Mouse (Mus musculus): Measurements from ENCODE around the gene Ckap2l. TPM values are rescaled to one million over a fixed set of nuclear protein-coding genes. Genes with fewer than 3 reads are reported as not detected.
A peak's percentile ranks its signal among the peaks of the same experiment; 100 is the strongest.

Ckap2l gene
- polyA plus RNA-seq, 1 experiment from 2014 or later = 9.8 TPM

DNA sequence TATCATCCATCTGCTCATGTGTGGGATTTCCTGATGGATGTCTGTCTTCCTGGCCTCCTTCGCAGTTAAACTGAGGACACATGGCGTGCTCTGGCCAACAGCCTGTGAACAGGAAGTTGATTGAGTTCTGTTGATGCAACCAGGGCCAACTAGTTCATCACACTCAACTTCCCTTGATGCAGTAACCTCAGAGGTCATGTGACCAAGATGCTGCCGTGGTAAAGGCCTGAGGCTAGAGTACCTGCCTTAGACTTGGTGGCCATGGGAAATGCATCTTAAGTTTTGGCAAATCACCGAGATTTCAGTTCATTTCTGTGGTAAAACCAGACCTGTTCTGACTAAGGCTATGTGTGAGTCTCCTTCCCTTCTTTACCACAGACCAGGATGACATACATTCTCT is 18.8 kb upstream of the Ckap2l start:
- DNase-seq (ENCODE audit: low spot score) = no peak
- WGBS = 90% methylated on average over 4 of the region's 4 CpGs
- Histone ChIP-seq H3K27ac (no peak overlapping the region), H3K9me3 (ENCODE audit: control insufficient read depth, low read length) (no peaks in the 10 kb centered on the region), H3K4me1 (replicated peaks; ENCODE audit: control insufficient read depth, insufficient read depth, low read length) (no peaks in the 10 kb centered on the region), H3K4me3 (replicated peaks; ENCODE audit: low read length) (no peak overlapping the region), H3K9ac (no peak overlapping the region), H3K36me3 (replicated peaks; ENCODE audit: control insufficient read depth, insufficient read depth) (no peaks in the 10 kb centered on the region), H3K27me3 (ENCODE audit: control insufficient read depth, insufficient read depth, low read length) (no peaks in the 10 kb centered on the region), H3K4me2 (replicated peaks) (no peak overlapping the region)
- no peak for ATAC-seq (ENCODE audit: low FRiP score)

DNA sequence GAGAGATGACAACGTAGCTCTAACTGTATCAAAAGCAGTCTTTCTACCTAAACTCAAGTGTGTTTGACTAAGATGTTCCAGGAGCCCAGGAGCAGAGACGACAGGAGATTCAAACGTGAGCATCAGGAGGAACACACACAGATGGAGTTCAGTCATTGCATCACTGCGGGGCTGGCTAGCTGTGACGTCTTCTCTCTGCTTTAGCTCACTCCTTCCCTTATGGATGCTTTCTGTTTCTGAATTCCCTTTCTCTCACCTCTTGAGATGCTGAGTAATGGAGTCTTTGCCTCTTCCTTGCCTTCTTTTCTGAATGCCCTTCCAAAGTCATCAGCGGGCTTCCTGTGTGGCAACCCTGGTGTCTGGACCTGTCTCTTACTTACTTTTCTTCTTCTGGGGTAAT is 17.9 kb upstream of the Ckap2l start:
- H3K9ac ChIP-seq = no peak overlapping the region
- no peak for ATAC-seq (ENCODE audit: low FRiP score)

DNA sequence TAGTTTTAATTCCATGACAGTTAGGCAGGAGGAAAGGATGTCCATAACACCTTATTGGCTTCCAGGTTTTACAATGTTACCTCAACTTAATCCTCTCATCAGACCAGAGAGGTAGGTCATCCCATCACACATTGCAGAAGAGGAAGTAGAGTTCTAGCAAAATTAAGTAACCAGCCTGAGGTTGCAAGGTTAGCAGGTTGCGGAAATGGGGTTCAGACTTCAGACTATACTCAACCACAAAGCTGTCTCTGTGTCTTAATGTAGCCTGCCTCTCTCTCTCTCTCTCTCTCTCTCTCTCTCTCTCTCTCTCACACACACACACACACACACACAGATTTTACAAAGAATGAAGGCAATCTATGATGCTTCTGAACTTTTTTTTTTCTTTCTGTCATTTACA is 16.9 kb upstream of the Ckap2l start:
- H3K27ac ChIP-seq = no peak overlapping the region
- H3K4me1 ChIP-seq (replicated peaks; ENCODE audit: control insufficient read depth, insufficient read depth, low read length) = no peaks in the 10 kb centered on the region
- no peaks in the 10 kb centered on the region for H3K27me3 ChIP-seq (ENCODE audit: control insufficient read depth, insufficient read depth, low read length)
- ATAC-seq (ENCODE audit: low FRiP score) = no peak
- 87% methylated on average over 1 of the region's 1 CpGs for WGBS
- no peak overlapping the region for H3K9ac ChIP-seq
- H3K4me2 ChIP-seq (replicated peaks) = no peak overlapping the region
- no peaks in the 10 kb centered on the region for H3K9me3 ChIP-seq (ENCODE audit: control insufficient read depth, low read length)
- no peak for DNase-seq (ENCODE audit: low spot score)
- H3K36me3 ChIP-seq (replicated peaks; ENCODE audit: control insufficient read depth, insufficient read depth) = no peaks in the 10 kb centered on the region
- no peak overlapping the region for H3K4me3 ChIP-seq (replicated peaks; ENCODE audit: low read length)

More for the DNA sequence above, 17.9 kb upstream of the Ckap2l start:
- no peak for DNase-seq (ENCODE audit: low spot score)
- Histone ChIP-seq H3K4me1 (replicated peaks; ENCODE audit: control insufficient read depth, insufficient read depth, low read length) (no peaks in the 10 kb centered on the region), H3K9me3 (ENCODE audit: control insufficient read depth, low read length) (no peaks in the 10 kb centered on the region), H3K36me3 (replicated peaks; ENCODE audit: control insufficient read depth, insufficient read depth) (no peaks in the 10 kb centered on the region), H3K4me2 (replicated peaks) (no peak overlapping the region), H3K27me3 (ENCODE audit: control insufficient read depth, insufficient read depth, low read length) (no peaks in the 10 kb centered on the region), H3K4me3 (replicated peaks; ENCODE audit: low read length) (no peak overlapping the region), H3K27ac (no peak overlapping the region)
- 84% methylated on average over 6 of the region's 6 CpGs for WGBS

DNA sequence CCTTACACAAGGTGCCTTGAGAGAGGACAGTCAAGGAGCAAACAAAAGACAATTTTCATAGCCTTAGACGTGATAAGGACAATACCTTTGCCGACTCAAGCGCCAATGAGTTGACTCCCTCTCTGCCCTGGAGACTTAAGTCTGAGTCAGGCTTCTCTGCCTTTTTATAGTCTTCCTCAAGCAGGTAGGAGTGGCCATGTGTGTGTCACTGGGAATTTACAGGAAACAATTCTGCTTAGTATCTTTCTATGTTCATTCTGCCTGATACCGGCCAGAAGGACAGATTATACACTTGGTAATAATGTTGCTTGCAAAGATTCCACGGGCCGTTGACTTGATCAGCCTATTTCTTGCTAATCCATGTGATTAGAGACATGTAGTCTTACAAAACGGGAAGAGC is 12.8 kb upstream of the Ckap2l start, which contains the start of gene Il1a:
Gene Il1a (minus strand): TSS at position 137 of the 400 bp plus-strand sequence.
- Histone ChIP-seq H3K4me1 (replicated peaks; ENCODE audit: control insufficient read depth, insufficient read depth, low read length) (no peaks in the 10 kb centered on the region), H3K9me3 (ENCODE audit: control insufficient read depth, low read length) (no peaks in the 10 kb centered on the region), H3K36me3 (replicated peaks; ENCODE audit: control insufficient read depth, insufficient read depth) (no peaks in the 10 kb centered on the region), H3K27ac (no peak within 1 kb of the TSS), H3K4me3 (replicated peaks; ENCODE audit: low read length) (no peak within 1 kb of the TSS), H3K9ac (no peak within 1 kb of the TSS), H3K4me2 (replicated peaks) (no peak within 1 kb of the TSS), H3K27me3 (ENCODE audit: control insufficient read depth, insufficient read depth, low read length) (no peaks in the 10 kb centered on the region)
- ATAC-seq (ENCODE audit: low FRiP score) (no peak), DNase-seq (ENCODE audit: low spot score) (no peak)
- WGBS = 92% methylated on average over 7 of the region's 7 CpGs

DNA sequence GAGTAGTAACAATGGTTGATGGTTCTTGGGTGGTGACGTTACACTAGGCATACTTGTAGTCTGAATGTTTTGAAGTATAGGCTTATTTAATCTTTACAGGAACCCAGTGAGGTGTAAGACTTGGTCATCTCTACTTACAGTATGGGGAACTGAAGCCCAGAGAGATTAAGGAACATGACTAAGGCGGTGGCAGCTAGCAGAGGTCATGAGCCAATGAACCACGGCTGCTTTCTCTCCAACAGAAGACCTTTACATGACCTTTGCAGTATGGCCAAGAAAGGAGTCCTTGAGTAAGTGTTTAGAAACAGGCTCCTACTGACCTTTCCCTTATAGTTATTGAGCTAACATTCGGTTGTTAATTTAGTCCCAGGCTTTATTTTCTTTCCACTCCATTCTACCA is 9.0 kb upstream of the Ckap2l start:
- Histone ChIP-seq H3K9me3 (ENCODE audit: control insufficient read depth, low read length) (no peaks in the 10 kb centered on the region), H3K4me1 (replicated peaks; ENCODE audit: control insufficient read depth, insufficient read depth, low read length) (no peaks in the 10 kb centered on the region), H3K4me2 (replicated peaks) (no peak overlapping the region), H3K9ac (no peak overlapping the region), H3K36me3 (replicated peaks; ENCODE audit: control insufficient read depth, insufficient read depth) (no peaks in the 10 kb centered on the region), H3K27me3 (ENCODE audit: control insufficient read depth, insufficient read depth, low read length) (no peaks in the 10 kb centered on the region), H3K27ac (no peak overlapping the region), H3K4me3 (replicated peaks; ENCODE audit: low read length) (no peak overlapping the region)
- ATAC-seq (ENCODE audit: low FRiP score) (no peak), DNase-seq (ENCODE audit: low spot score) (no peak)
- 75% methylated on average over 4 of the region's 4 CpGs for WGBS

DNA sequence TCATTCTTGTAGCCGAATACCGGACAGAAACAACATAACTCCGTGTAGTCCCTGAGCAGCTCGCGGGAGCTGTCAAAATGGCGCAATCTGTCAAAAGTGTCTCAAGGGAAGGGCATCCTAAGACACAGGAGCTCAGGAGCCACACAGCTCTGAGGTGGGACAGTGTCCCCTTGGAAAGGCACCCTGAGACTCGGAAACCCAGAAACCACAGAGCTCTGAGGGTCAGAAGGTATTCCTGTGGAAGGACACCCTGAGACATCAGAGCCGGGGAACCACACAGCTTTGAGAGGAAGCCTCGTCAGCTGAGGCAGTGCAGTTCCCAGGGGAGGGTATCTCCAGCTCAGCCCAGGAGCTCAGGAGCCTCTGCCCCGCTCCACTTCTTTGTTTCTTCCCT is 574 bp upstream of the Ckap2l start:
- peak overlapping the region; percentile 61 for H3K9ac ChIP-seq
- H3K36me3 ChIP-seq (replicated peaks; ENCODE audit: control insufficient read depth, insufficient read depth) = no peaks in the 10 kb centered on the region
- WGBS = 3% methylated on average over 10 of the region's 10 CpGs
- H3K4me1 ChIP-seq (replicated peaks; ENCODE audit: control insufficient read depth, insufficient read depth, low read length) = no peaks in the 10 kb centered on the region
- no peaks in the 10 kb centered on the region for H3K9me3 ChIP-seq (ENCODE audit: control insufficient read depth, low read length)
- peak overlapping the region; percentile 54 for H3K4me2 ChIP-seq (replicated peaks)
- no peaks in the 10 kb centered on the region for H3K27me3 ChIP-seq (ENCODE audit: control insufficient read depth, insufficient read depth, low read length)
- peak overlapping the region; percentile 93 for H3K27ac ChIP-seq
- DNase-seq (ENCODE audit: low spot score) = peak; percentile 64
- peak; percentile 71 for ATAC-seq (ENCODE audit: low FRiP score)
- H3K4me3 ChIP-seq (replicated peaks; ENCODE audit: low read length) = peak overlapping the region; percentile 46

DNA sequence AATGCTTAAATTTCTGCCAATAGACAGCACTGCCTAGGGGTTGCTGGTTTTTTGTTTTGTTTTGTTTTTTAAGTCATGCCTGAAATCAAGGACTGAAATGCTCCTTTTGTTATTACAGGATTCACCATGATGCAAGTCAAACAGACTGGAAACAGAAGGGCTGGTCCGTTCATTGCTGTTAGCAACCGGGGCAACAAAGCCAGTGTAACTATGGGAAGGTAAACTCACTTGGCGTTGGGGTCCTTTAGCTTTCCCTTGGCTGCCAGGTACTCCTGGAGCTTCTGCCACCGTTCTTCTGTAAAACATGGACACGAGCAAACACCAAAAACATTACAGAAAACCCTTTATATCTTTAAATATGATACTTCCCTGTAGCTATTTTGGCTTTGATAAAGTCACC is 926 bp downstream of the Ckap2l start:
- no peaks in the 10 kb centered on the region for H3K4me1 ChIP-seq (replicated peaks; ENCODE audit: control insufficient read depth, insufficient read depth, low read length)
- 48% methylated on average over 5 of the region's 5 CpGs for WGBS
- peak overlapping the region; percentile 82 for H3K4me2 ChIP-seq (replicated peaks)
- DNase-seq (ENCODE audit: low spot score) (no peak), ATAC-seq (ENCODE audit: low FRiP score) (no peak)
- H3K4me3 ChIP-seq (replicated peaks; ENCODE audit: low read length) = peak overlapping the region; percentile 46; the same call in 1 of the 2 replicates
- H3K9me3 ChIP-seq (ENCODE audit: control insufficient read depth, low read length) = no peaks in the 10 kb centered on the region
- H3K27ac ChIP-seq = no peak overlapping the region
- H3K9ac ChIP-seq = no peak overlapping the region; the same call in 1 of the 2 replicates
- no peaks in the 10 kb centered on the region for H3K27me3 ChIP-seq (ENCODE audit: control insufficient read depth, insufficient read depth, low read length)
- no peaks in the 10 kb centered on the region for H3K36me3 ChIP-seq (replicated peaks; ENCODE audit: control insufficient read depth, insufficient read depth)

DNA sequence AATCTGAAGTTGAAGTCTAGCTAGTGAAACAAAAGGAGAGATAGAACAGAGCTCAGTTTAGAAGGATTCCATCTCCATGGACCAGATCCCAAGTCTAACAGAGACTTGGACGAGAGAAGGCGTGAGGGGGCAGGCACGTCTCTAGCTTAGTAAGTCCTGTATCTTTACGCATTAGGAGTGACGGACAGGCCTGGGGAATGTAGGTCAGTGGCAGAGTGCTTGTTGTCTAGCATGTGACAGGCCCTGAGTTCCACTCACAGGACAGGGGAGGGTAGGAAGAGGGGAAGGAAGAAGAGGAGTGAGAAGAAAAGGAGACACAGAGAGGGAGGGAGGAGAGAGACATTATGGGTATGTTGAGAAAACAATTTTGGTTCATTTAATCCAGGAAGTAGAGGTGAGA is 1.9 kb downstream of the Ckap2l start:
- no peak overlapping the region for H3K4me3 ChIP-seq (replicated peaks; ENCODE audit: low read length)
- ATAC-seq (ENCODE audit: low FRiP score) (no peak), DNase-seq (ENCODE audit: low spot score) (no peak)
- no peak overlapping the region for H3K4me2 ChIP-seq (replicated peaks)
- WGBS = 93% methylated on average over 5 of the region's 5 CpGs
- no peak overlapping the region for H3K9ac ChIP-seq
- H3K4me1 ChIP-seq (replicated peaks; ENCODE audit: control insufficient read depth, insufficient read depth, low read length) = no peaks in the 10 kb centered on the region
- no peaks in the 10 kb centered on the region for H3K9me3 ChIP-seq (ENCODE audit: control insufficient read depth, low read length)
- H3K36me3 ChIP-seq (replicated peaks; ENCODE audit: control insufficient read depth, insufficient read depth) = no peaks in the 10 kb centered on the region
- H3K27me3 ChIP-seq (ENCODE audit: control insufficient read depth, insufficient read depth, low read length) = no peaks in the 10 kb centered on the region
- H3K27ac ChIP-seq = no peak overlapping the region

DNA sequence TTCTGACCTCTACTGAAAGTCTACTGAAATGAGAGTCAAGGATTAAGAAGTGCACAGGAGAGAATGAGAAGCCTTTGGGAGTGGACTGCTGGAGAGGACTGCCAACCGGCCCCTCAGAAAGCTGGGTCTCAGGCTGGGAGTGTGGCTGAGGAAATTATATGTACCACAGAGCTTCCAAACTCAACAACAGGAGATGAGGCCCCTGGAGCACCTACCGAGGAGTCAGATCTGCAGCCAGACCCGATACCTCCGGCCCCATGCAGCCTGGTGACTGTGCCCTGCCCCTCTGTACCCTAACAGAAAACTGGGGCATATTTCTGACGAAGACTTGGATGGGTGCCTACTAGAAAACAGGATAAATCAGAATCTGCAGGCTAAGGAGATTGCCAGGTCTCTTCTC is 23.2 kb downstream of the Ckap2l start:
- ATAC-seq (ENCODE audit: low FRiP score) = no peak
- Histone ChIP-seq H3K36me3 (replicated peaks; ENCODE audit: control insufficient read depth, insufficient read depth) (peaks cover 8% of the 10 kb centered on the region; the same call in 1 of the 2 replicates), H3K27ac (no peak overlapping the region), H3K4me1 (replicated peaks; ENCODE audit: control insufficient read depth, insufficient read depth, low read length) (no peaks in the 10 kb centered on the region), H3K4me2 (replicated peaks) (no peak overlapping the region), H3K4me3 (replicated peaks; ENCODE audit: low read length) (no peak overlapping the region), H3K9me3 (ENCODE audit: control insufficient read depth, low read length) (no peaks in the 10 kb centered on the region), H3K9ac (no peak overlapping the region), H3K27me3 (ENCODE audit: control insufficient read depth, insufficient read depth, low read length) (no peaks in the 10 kb centered on the region)
- DNase-seq (ENCODE audit: low spot score) = peak; percentile 6
- 91% methylated on average over 5 of the region's 5 CpGs for WGBS

DNA sequence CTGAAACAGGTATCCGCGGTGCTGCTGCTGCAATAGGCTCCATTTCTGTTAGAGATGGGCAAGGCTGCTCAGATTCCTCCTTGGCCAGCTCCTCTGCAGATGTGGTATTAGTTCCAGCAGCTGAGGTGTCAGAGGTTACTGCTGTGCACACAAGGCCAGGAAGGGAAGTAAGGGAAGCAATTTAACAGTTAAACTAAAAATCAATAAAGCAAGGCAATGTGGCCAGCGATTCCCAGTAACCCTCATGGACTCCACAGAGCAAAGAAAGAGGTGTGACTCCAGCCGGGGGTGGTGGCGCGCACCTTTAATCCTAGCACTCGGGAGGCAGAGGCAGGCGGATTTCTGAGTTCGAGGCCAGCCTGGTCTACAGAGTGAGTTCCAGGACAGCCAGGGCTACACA is 26.4 kb downstream of the Ckap2l start:
- Histone ChIP-seq H3K36me3 (replicated peaks; ENCODE audit: control insufficient read depth, insufficient read depth) (peaks cover 8% of the 10 kb centered on the region; the same call in 1 of the 2 replicates), H3K4me3 (replicated peaks; ENCODE audit: low read length) (no peak overlapping the region), H3K9me3 (ENCODE audit: control insufficient read depth, low read length) (no peaks in the 10 kb centered on the region), H3K4me1 (replicated peaks; ENCODE audit: control insufficient read depth, insufficient read depth, low read length) (no peaks in the 10 kb centered on the region), H3K9ac (no peak overlapping the region), H3K27me3 (ENCODE audit: control insufficient read depth, insufficient read depth, low read length) (no peaks in the 10 kb centered on the region), H3K4me2 (replicated peaks) (no peak overlapping the region), H3K27ac (no peak overlapping the region)
- ATAC-seq (ENCODE audit: low FRiP score) (no peak), DNase-seq (ENCODE audit: low spot score) (no peak)
- 89% methylated on average over 9 of the region's 9 CpGs for WGBS
